Mouse (Mus musculus): Measurements from ENCODE around the gene Ccp110. TPM values are rescaled to one million over a fixed set of nuclear protein-coding genes. Genes with fewer than 3 reads are reported as not detected.

Gene Ccp110
- total RNA-seq, 2 experiments from 2014 or later: 2.4 to 2.8 TPM

DNA sequence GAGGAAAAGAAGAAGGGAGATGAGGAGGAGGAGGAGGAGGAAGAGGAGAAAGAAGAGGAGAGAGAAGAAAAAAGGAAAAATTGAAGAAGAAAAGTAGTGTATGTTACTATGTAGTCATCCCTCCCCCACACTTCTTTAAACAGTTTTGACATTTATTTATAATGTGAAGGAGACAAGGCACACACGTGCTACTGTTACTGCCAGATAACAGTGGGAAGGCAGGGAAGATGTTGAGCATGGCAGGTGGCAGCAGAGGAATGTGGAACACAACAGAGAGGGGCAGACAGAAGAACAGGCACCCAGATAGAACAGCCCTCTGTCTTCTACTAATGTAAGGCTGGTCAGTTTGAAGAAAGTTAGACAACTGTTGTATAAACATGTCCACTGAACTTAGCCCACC, 57.3 kb downstream of the Ccp110 start:
- DNase-seq: no peak

GRCm38 (mm10) chr7:118773027-118773426, 60.7 kb downstream of the Ccp110 start:
- DNase-seq: no peak

DNA sequence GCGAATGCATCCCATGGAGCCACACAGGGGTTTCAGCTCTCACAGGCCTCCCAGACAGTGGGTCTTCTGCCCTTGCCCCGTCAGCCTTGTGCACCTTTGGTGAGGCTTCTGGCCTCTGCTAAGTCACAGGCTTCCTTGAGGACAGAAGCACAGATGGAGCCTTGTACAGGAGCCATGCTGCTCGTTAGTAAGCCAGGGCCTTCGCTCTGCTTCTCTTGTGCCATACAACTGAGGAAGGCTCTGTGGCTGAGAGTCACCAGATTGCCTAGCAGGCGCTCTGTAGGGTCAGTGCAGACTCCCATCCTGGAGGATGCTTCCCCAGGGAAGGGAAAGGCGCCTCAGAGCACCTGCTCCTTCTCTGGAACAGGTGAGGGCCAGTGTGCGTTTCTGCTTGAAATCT, 63.6 kb downstream of the Ccp110 start:
- DNase-seq: no peak

DNA sequence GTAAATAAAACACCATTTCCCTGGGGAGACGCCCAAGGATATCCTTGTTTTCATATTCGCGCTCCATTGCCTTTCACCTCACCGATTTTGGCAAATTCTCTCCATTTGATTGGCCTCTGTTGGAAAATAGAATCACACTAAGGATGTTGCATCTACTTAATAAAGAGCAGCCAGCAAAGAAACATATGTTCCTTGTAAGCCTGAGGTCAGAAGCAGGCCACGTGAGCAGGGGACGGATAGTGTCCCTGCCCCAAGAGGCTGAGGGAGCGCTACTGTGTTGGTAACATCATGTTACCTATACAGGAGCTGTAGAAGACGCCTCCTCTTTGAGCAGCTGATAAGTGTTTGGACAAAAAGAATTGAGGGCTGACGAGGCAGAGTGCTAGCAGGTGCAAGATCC, 64.1 kb downstream of the Ccp110 start:
- no peak for DNase-seq

GRCm38 (mm10) chr7:118777598-118778394, 65.4 kb downstream of the Ccp110 start:
- no peak for DNase-seq

DNA sequence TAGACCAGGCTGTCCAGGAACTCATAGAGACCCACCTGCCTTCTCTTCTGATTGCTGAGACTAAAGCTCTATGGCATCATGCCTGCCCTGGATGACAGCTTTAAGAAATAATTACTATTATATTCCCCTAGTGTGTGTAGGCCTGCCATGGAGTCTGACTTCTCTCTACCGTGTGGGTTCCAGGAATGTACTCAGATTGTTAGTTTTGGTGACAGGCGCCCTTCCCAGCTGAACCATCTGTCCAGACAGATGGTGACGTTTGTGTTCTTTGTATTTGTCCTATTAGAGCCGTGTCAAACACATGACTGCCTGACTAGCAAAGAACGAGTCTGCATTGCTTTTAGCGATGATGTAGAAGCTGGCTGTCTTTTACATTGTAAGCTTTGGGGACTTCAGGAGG, 66.2 kb downstream of the Ccp110 start:
- DNase-seq: no peak

DNA sequence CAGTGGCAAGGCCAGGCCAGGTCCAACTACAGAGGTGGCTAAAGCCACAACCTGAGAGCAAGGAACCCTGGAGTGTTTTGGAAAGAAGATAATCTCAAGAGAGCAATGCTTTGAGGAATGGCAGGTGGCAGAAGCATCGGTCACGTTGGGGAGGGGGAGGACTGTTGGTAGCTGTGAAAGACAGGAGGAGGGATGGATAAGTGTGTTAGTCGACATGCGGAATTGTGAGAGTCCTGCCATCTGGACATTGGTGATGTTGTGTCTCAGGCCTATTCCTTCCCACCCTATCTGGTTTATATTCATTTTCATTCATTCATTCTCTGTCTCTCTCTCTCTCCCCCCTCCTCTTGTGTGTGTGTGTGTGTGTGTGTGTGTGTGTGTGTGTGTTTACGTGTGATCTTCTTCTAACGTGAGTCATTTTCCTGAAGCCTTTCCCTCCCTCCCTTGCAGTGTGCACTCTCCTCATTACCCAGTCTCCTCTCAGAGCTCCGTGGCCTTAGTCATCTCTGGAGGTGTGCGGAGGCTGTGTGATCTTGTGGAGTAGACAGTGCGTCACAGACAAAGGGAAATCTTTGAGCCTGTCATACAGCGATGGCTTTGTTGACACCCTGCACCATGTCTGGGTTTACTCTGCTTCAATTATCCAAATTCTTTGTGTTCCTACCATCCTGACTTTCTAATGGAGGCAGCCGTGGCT, 71.1 kb downstream of the Ccp110 start:
- no peak for DNase-seq

DNA sequence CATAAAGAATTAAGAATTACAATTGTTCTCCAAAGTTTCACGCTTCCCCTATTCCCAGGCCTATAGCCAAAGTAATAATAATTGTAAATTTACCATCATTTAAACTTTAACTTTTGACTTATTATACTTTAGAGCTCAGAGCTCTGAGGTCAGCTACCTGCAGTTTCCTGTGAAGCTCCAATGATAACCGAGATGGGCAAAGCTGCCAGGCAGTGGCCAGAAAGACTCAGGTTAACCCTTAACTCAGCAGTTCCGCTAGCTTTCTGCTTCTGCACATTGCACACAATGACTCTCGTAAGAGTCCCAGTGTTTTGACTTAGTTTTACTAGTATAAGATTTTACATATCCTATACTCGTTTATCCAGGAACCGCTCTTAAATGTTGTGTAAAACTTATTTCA, 73.7 kb downstream of the Ccp110 start:
- DNase-seq: no peak

Other genes starting within 250 kb of the Ccp110 start
- gene Itpripl2, start 220.6 kb upstream of the Ccp110 start, total RNA-seq (2021): 10 to 100 TPM; 10.4 to 11.4 TPM
- 10 to 100 TPM; 59.5 to 62.9 TPM for gene Coq7, start 179.2 kb upstream of the Ccp110 start, total RNA-seq (2021)
- 10 to 100 TPM in 1 of 2 experiments, 1 to 10 TPM in 1; 7.3 to 10.6 TPM for gene Tmc7, start 127.8 kb upstream of the Ccp110 start, total RNA-seq (2021)
- under 1 TPM in 1 of 2 experiments, not detected in 1; 0.21 TPM for gene Tmc5, start 115.3 kb upstream of the Ccp110 start, total RNA-seq (2021)
- gene Gde1, start 6.8 kb upstream of the Ccp110 start, total RNA-seq (2021): 10 to 100 TPM; 32.7 to 38.1 TPM
- gene Vps35l, start 27.7 kb downstream of the Ccp110 start, total RNA-seq (2021): 10 to 100 TPM; 16.5 to 18.7 TPM
- gene Iqck, start 143.2 kb downstream of the Ccp110 start, total RNA-seq (2021): under 1 TPM; 0.13 to 0.16 TPM
- 10 to 100 TPM; 23.5 to 26.0 TPM for gene Knop1, start 143.7 kb downstream of the Ccp110 start, total RNA-seq (2021)

Data from gastrocnemius, postnatal 25 days (tissue).